Mouse (Mus musculus) MN1 (cell line): ENCODE data around the gene Krt23.

Source experiments
- DNase-seq: peaks from one replicate; pipeline ENCODE4 v3.0.0-alpha.2; 2016; ENCODE audit warnings: low spot score

Gene Krt23

GRCm38 (mm10) chr11:99448769-99449168 lies 44.2 kb downstream of the Krt23 start:
- DNase-seq: no peak

- DNase-seq: no peak
Measured at GRCm38 (mm10) chr11:99441220-99441619, 51.7 kb downstream of the Krt23 start.

GRCm38 (mm10) chr11:99439465-99439864 lies 53.5 kb downstream of the Krt23 start:
- DNase-seq: no peak

DNA sequence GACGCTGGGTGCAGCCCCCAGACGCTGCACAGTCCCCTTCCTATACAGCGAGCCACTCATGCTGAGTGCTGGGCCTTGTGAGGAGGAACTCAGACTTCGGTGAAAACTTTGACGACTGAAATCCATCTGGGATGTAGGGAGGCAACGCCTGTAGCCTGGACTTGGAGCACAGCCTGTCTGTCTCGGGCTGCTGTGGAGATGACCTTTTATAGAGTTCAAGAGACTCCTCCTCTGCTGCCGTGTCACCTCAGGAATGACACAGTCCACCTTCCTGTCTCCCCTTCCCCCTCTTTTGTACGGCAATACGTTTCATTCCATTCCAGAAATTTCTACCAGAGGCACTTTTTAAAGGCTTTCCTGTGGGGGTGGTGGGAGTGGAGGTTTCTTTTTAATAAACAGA lies 55.0 kb downstream of the Krt23 start, which contains the start of gene Krt20:
Gene Krt20 (minus strand): TSS at position 179 of the 400 bp plus-strand sequence.
- no peak for DNase-seq

DNA sequence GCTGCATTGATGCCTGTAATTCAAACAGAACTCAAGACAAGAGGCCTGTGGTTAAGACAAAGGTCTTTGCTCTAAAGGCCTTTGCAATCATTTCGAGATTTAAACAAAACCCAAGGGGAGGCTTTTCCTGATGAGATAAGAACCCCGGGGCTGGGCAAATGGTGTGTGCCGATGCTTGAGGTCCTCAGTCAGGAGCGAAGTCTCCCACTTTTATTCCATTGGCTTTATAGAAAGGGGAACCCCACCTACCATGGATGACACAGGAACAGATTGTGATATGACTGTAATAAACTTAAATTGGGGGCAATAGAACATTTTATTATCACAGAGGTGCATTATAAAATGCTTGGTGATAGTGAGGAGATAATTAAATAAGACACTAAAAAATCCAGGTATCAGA lies 56.3 kb downstream of the Krt23 start:
- no peak for DNase-seq

DNA sequence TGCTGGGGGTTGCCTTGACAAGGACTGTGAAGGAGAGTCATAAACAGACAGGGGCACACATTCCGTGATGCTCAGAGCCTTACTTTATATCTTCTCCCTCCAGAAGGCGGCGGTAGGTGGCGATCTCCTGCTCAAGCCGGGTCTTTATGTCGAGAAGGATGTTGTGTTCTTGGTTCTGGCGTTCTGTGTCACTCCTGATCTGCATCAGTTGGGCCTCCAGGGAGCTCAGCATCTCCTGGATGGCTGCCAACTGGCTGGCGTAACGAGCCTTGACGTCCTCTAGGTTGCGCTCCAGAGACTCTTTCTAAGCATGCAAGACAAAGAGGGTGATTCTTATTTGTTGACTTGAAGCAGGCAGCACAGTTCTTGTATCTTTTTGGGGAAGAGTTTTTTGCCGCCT lies 62.3 kb downstream of the Krt23 start:
- no peak for DNase-seq
